ENCODE assay signal across 28 mouse cellular contexts in genomic region chr2:160138091-160138490, GRCm38 (mm10).
"Had no signal": no experiment of that assay in that cellular context is flagged by ENCODE, and none has a peak within 500 bp of the region (broad histone marks: within the 10 kb centered on the region; RNA-seq: fewer than 3 reads in every experiment).

No protein-coding gene starts in this region.

- H3K9me3 ChIP-seq: embryonic facial prominence, embryonic 10.5 days; embryonic facial prominence, embryonic 12.5 days; embryonic facial prominence, embryonic 13.5 days; embryonic facial prominence, embryonic 15.5 days; forebrain, embryonic 10.5 days; forebrain, embryonic 12.5 days; forebrain, embryonic 13.5 days; forebrain, embryonic 15.5 days; heart, embryonic 10.5 days; heart, embryonic 12.5 days had no signal

- H3K4me1 ChIP-seq: embryonic facial prominence, embryonic 10.5 days; embryonic facial prominence, embryonic 12.5 days; embryonic facial prominence, embryonic 13.5 days; embryonic facial prominence, embryonic 15.5 days; forebrain, embryonic 10.5 days; forebrain, embryonic 12.5 days; forebrain, embryonic 13.5 days; forebrain, embryonic 15.5 days; heart, embryonic 10.5 days; heart, embryonic 12.5 days had no signal

- H3K27ac ChIP-seq: embryonic facial prominence, embryonic 10.5 days; embryonic facial prominence, embryonic 12.5 days; embryonic facial prominence, embryonic 13.5 days; embryonic facial prominence, embryonic 15.5 days; forebrain, embryonic 10.5 days; forebrain, embryonic 12.5 days; forebrain, embryonic 13.5 days; forebrain, embryonic 15.5 days; gastrocnemius, adult 2 months; heart, adult 2 months; heart, embryonic 10.5 days had no signal

- H3K36me3 ChIP-seq: embryonic facial prominence, embryonic 10.5 days; embryonic facial prominence, embryonic 12.5 days; embryonic facial prominence, embryonic 13.5 days; embryonic facial prominence, embryonic 15.5 days; forebrain, embryonic 10.5 days; forebrain, embryonic 12.5 days; forebrain, embryonic 15.5 days; heart, embryonic 10.5 days; heart, embryonic 12.5 days had no signal

- H3K4me3 ChIP-seq: embryonic facial prominence, embryonic 10.5 days; embryonic facial prominence, embryonic 12.5 days; embryonic facial prominence, embryonic 13.5 days; embryonic facial prominence, embryonic 15.5 days; erythroblast, embryonic 14.5 days; forebrain, embryonic 10.5 days; forebrain, embryonic 12.5 days; forebrain, embryonic 13.5 days; forebrain, embryonic 15.5 days; gastrocnemius, adult 2 months; heart, adult 2 months; heart, embryonic 10.5 days; heart, embryonic 12.5 days had no signal

- H3K9ac ChIP-seq: embryonic facial prominence, embryonic 12.5 days; embryonic facial prominence, embryonic 13.5 days; embryonic facial prominence, embryonic 15.5 days; forebrain, embryonic 12.5 days; forebrain, embryonic 13.5 days; forebrain, embryonic 15.5 days; forebrain, postnatal 0 days; heart, embryonic 12.5 days had no signal

- H3K27me3 ChIP-seq: embryonic facial prominence, embryonic 12.5 days; embryonic facial prominence, embryonic 13.5 days; embryonic facial prominence, embryonic 15.5 days; forebrain, embryonic 12.5 days; forebrain, embryonic 13.5 days; forebrain, embryonic 15.5 days; heart, embryonic 12.5 days had no signal

- H3K4me2 ChIP-seq: embryonic facial prominence, embryonic 12.5 days; embryonic facial prominence, embryonic 13.5 days; embryonic facial prominence, embryonic 15.5 days; forebrain, embryonic 12.5 days; forebrain, embryonic 13.5 days; forebrain, embryonic 15.5 days; heart, embryonic 12.5 days had no signal

- DNase-seq: cerebellum, adult 9-10 months; cerebellum, adult 9-11 months; cerebellum, postnatal 10 days; cerebellum, postnatal 14 days; cerebellum, postnatal 25 days; cerebellum, postnatal 36 days; embryo, embryonic 11 days; forebrain, postnatal 0 days; gastrocnemius, adult 2 months; gastrocnemius, postnatal 10 days; gastrocnemius, postnatal 14 days; gastrocnemius, postnatal 25 days; gastrocnemius, postnatal 36 days; heart, adult 18-20 months; heart, adult 2 months had no signal

- ATAC-seq: forebrain, embryonic 13.5 days; forebrain, embryonic 14.5 days; forebrain, embryonic 15.5 days; forebrain, embryonic 16.5 days; forebrain, postnatal 0 days had no signal
